Mouse (Mus musculus) liver, postnatal 0 days (tissue): ENCODE measurements around the gene Rbfox1.

ENCODE experiments used
- CTCF ChIP-seq: sonication (generic); IDR thresholded peaks from 2 replicates; pipeline ENCODE4 v1.5.1; 2016; ENCODE audit warnings: antibody characterized with exemption, low read depth
- EP300 ChIP-seq: IDR thresholded peaks from 2 replicates; pipeline ENCODE4 v1.6.1; 2016; ENCODE audit warnings: antibody characterized with exemption, low read depth, mild to moderate bottlenecking

DNA sequence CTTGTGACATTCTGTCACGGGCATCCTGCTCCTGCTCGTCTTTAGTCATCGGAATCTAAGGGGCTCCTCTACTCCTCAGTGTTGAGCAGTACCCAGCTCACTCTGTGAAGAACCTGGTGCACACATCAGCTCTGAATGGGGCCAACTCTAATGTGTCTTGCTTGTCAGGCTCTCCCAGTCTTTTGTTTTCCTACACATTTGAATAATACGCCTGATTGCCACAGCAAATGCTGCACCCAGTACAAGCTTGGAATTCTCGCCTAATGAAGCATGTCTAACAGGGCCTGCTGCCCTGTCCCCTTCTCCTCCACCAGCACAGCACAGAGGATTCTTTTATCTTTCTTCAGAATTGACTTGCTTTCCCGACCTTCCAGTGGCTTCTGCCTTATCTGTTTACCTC is 1261.3 kb downstream of the Rbfox1 start:
- TF ChIP-seq CTCF = no peak
- no peak for TF ChIP-seq EP300
